Comparison of ENCODE assay signal across 21 mouse cellular contexts in genomic region chr17:15205799-15206198, GRCm38 (mm10).
DNase-seq lines count a peak whose midpoint lies in the region; ATAC-seq lines count a peak whose summit lies in the region.
"Had no signal": no experiment of that assay in that cellular context is flagged by ENCODE, and none has a peak within 500 bp of the region (broad histone marks: within the 10 kb centered on the region; RNA-seq: fewer than 3 reads in every experiment).

No protein-coding gene starts in this region.

- H3K4me1 ChIP-seq in heart, embryonic 11.5 days (ENCODE audit: control insufficient read depth, insufficient read depth, low read length), result peaks cover 28% of the 10 kb centered on the region
- no peaks in the 10 kb centered on the region for H3K4me1 ChIP-seq in liver, embryonic 11.5 days (replicated peaks; ENCODE audit: control insufficient read depth, insufficient read depth, low read length)
- H3K4me1 ChIP-seq in liver, embryonic 16.5 days (ENCODE audit: control insufficient read depth, low read depth, low read length), result no peaks in the 10 kb centered on the region; the same call in 1 of the 2 replicates
- peaks cover 43% of the 10 kb centered on the region for H3K4me1 ChIP-seq in midbrain, embryonic 10.5 days

- DNase-seq in heart, adult 8-10 months (ENCODE audit: low spot score), result no peak
- peak; percentile 46 for DNase-seq in c-Kit-positive CD71-positive TER-119-positive erythroid progenitor cells, embryonic 14.5 days (ENCODE audit: low spot score)
- DNase-seq in liver, embryonic 11.5 days (ENCODE audit: low spot score), result no peak
- DNase-seq in thymus, postnatal 0 days (ENCODE audit: low spot score), result no peak
- DNase-seq in midbrain, embryonic 10.5 days (ENCODE audit: low spot score), result no peak
- DNase-seq: adrenal gland, adult 2 months; adrenal gland, postnatal 25 days; cerebellum, adult 11 months; cerebellum, adult 8-10 months; cerebellum, postnatal 14 days; embryo, embryonic 11 days; forebrain, postnatal 0 days; gastrocnemius, postnatal 14 days; heart, postnatal 4 days had no signal

- 27% methylated on average over 4 of the region's 4 CpGs for WGBS in heart, embryonic 11.5 days (ENCODE audit: insufficient replicate concordance)
- 52% methylated on average over 4 of the region's 4 CpGs for WGBS in liver, embryonic 11.5 days
- 44% methylated on average over 4 of the region's 4 CpGs for WGBS in liver, embryonic 16.5 days (ENCODE audit: insufficient replicate concordance)
- 74% methylated on average over 4 of the region's 4 CpGs for WGBS in midbrain, embryonic 10.5 days

- no peak overlapping the region for H3K4me2 ChIP-seq in heart, embryonic 11.5 days
- no peak overlapping the region for H3K4me2 ChIP-seq in liver, embryonic 11.5 days
- no peak overlapping the region for H3K4me2 ChIP-seq in liver, embryonic 16.5 days (ENCODE audit: low read depth, low read length)
- H3K4me2 ChIP-seq: embryonic facial prominence, embryonic 12.5 days; forebrain, embryonic 12.5 days; hindbrain, embryonic 13.5 days; intestine, embryonic 15.5 days had no signal

- H3K9me3 ChIP-seq in heart, embryonic 11.5 days (replicated peaks; ENCODE audit: control insufficient read depth, low read length), result no peaks in the 10 kb centered on the region
- H3K9me3 ChIP-seq in liver, embryonic 11.5 days (ENCODE audit: control insufficient read depth, low read length), result no peaks in the 10 kb centered on the region
- H3K9me3 ChIP-seq in liver, embryonic 16.5 days (replicated peaks; ENCODE audit: control insufficient read depth, low read length), result no peaks in the 10 kb centered on the region
- H3K9me3 ChIP-seq in midbrain, embryonic 10.5 days (replicated peaks), result no peaks in the 10 kb centered on the region
- H3K9me3 ChIP-seq: embryonic facial prominence, embryonic 12.5 days; forebrain, embryonic 12.5 days; hindbrain, embryonic 13.5 days; intestine, embryonic 15.5 days had no signal

- no peak overlapping the region for H3K4me3 ChIP-seq in heart, embryonic 11.5 days (ENCODE audit: low read depth, low read length)
- no peak overlapping the region for H3K4me3 ChIP-seq in liver, embryonic 11.5 days (ENCODE audit: low read depth, low read length)
- H3K4me3 ChIP-seq in liver, embryonic 16.5 days (ENCODE audit: low read depth, low read length), result no peak overlapping the region
- H3K4me3 ChIP-seq in midbrain, embryonic 10.5 days, result no peak overlapping the region
- H3K4me3 ChIP-seq: embryonic facial prominence, embryonic 12.5 days; forebrain, embryonic 12.5 days; hindbrain, embryonic 13.5 days; intestine, embryonic 15.5 days had no signal

- H3K9ac ChIP-seq in heart, embryonic 11.5 days (ENCODE audit: low read depth, low read length), result no peak overlapping the region
- no peak overlapping the region for H3K9ac ChIP-seq in liver, embryonic 11.5 days (ENCODE audit: low read depth, low read length)
- no peak overlapping the region for H3K9ac ChIP-seq in liver, embryonic 16.5 days (ENCODE audit: low read depth, low read length)
- H3K9ac ChIP-seq: embryonic facial prominence, embryonic 12.5 days; forebrain, embryonic 12.5 days; forebrain, postnatal 0 days; hindbrain, embryonic 13.5 days; intestine, embryonic 15.5 days had no signal

- H3K27ac ChIP-seq in heart, embryonic 11.5 days (ENCODE audit: low read depth, low read length), result peak overlapping the region; percentile 13; the same call in 1 of the 2 replicates
- H3K27ac ChIP-seq in liver, embryonic 11.5 days (ENCODE audit: low read depth, low read length), result no peak overlapping the region
- no peak overlapping the region for H3K27ac ChIP-seq in liver, embryonic 16.5 days (ENCODE audit: low read length)
- H3K27ac ChIP-seq in midbrain, embryonic 10.5 days (replicated peaks), result no peak overlapping the region
- H3K27ac ChIP-seq: embryonic facial prominence, embryonic 12.5 days; forebrain, embryonic 12.5 days; hindbrain, embryonic 13.5 days; intestine, embryonic 15.5 days had no signal

- ATAC-seq in heart, embryonic 11.5 days (replicated peaks; ENCODE audit: insufficient number of reproducible peaks, low FRiP score, low TSS enrichment), result peak; percentile 90
- ATAC-seq in liver, embryonic 11.5 days (replicated peaks; ENCODE audit: low FRiP score), result peak; percentile 88
- 0 out of 2 replicates have a peak, but pooled peaks have one; percentile 11 for ATAC-seq in liver, embryonic 16.5 days (ENCODE audit: low read depth)
- ATAC-seq: forebrain, postnatal 0 days; intestine, embryonic 15.5 days had no signal

- H3K27me3 ChIP-seq in heart, embryonic 11.5 days (ENCODE audit: control insufficient read depth, insufficient read depth, low read length), result 0 out of 2 replicates have a peak, but pooled peaks cover 3% of the 10 kb centered on the region
- H3K27me3 ChIP-seq in liver, embryonic 11.5 days (replicated peaks; ENCODE audit: control insufficient read depth, insufficient read depth, low read length), result no peaks in the 10 kb centered on the region; the same call in 1 of the 2 replicates
- H3K27me3 ChIP-seq in liver, embryonic 16.5 days (ENCODE audit: control insufficient read depth, insufficient read depth, low read depth, low read length), result no peaks in the 10 kb centered on the region
- peaks cover 32% of the 10 kb centered on the region for H3K27me3 ChIP-seq in midbrain, embryonic 10.5 days (ENCODE audit: low read depth, poor library complexity, severe bottlenecking)
- H3K27me3 ChIP-seq: CH12.LX; embryonic facial prominence, embryonic 12.5 days; forebrain, embryonic 12.5 days; intestine, embryonic 15.5 days had no signal

- no peaks in the 10 kb centered on the region for H3K36me3 ChIP-seq in heart, embryonic 11.5 days (ENCODE audit: control insufficient read depth, insufficient read depth, low read length)
- H3K36me3 ChIP-seq in liver, embryonic 11.5 days (ENCODE audit: control insufficient read depth, insufficient read depth, low read length), result no peaks in the 10 kb centered on the region
- H3K36me3 ChIP-seq in liver, embryonic 16.5 days (ENCODE audit: control insufficient read depth, insufficient read depth), result no peaks in the 10 kb centered on the region
- no peaks in the 10 kb centered on the region for H3K36me3 ChIP-seq in midbrain, embryonic 10.5 days
- H3K36me3 ChIP-seq: embryonic facial prominence, embryonic 12.5 days; forebrain, embryonic 12.5 days; hindbrain, embryonic 13.5 days; intestine, embryonic 15.5 days had no signal

Comparison
In these comparisons a context has a peak if more than half of its experiments do, and no peak if none do; other contexts are left out.
1. ATAC-seq: peak in every context shown above with its lines; median percentile 90 in heart, embryonic 11.5 days; 88 in liver, embryonic 11.5 days; 11 in liver, embryonic 16.5 days.